Mouse (Mus musculus): ENCODE measurements around the gene Gprc5c.
A peak's percentile ranks its signal among the peaks of the same experiment; 100 is the strongest.
"Not testable (repeated sequence)": the region's sequence is repeated elsewhere in the genome, so short reads cannot be mapped to it uniquely, and the experiment has no call there.

Gprc5c gene

DNA sequence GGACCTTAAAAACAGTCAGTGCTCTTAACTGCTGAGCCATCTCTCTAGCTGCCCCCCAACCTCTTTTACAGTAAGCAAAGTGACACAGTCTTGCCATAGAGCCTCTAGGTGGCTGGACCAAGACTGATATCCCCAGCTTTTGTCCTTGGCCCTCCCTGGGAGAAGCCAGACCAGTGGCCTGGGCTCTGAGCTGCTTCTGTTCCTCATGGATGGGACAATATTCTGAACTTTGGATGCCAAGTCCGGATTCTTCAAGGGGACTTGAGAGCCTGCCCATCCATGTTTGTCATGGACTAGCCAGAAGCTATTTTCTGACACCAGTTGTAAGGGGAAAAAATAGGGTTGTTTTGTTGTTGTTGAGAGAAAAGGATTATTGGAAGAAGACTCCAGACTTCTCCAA, 18.8 kb downstream of the Gprc5c start:
- no peak for DNase-seq

DNA sequence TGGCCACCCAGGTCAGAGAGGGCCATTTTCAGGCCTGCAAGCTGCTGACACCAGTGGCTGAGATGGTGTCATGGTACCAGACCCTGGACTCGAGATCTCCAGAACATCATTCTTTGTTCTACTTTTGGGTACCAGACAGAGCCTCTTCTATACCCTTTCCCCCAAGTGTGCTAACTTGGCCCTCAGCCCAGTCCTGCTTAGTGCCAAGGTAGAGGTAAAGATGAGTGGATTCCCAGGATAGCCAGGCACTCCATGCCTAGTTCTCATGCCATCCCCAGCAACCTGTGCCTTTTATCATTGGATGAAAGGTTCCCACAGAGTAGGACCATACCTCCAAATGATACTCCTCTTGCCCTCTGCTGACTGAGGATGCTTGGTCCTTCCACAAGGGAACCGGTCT, 20.6 kb downstream of the Gprc5c start:
- DNase-seq, result no peak

DNA sequence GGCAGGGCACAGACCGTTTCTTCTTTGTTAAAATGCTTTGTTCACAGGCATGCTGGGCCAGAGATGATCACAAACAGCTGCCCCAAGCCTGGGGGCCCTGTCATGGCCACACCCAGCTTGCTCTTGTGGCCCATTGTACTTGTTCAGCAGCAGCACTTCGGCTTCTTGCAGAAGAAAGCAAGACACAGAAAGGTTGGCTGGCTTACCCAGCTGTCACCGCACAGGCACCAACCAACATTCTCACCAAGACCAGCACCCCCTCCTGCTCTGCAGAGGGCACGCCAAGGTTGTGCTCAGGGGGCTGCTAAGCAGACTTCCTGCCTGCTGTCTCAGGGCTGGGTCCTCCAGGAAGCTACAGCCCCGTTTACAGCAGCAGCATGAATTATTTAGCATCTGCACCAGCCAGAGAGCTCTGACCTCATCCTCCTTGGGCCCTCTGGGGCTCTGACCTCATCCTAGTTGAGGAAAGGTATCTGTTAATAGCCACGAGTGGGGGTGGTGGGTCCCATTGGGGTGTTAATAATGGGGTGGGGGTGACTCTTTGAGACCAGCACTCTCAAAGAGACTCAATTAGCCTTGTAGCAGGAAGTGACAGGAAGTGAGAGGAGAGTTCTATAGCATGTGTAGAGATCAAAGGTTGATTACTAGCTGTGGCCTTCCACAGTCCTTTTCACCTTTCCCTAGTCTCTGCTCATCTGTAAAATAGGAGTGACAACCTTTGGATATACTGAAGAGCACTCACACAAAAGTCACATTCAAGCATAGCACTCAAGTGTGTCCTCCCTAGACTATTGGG, 22.3 kb downstream of the Gprc5c start:
- DNase-seq, result no peak

DNA sequence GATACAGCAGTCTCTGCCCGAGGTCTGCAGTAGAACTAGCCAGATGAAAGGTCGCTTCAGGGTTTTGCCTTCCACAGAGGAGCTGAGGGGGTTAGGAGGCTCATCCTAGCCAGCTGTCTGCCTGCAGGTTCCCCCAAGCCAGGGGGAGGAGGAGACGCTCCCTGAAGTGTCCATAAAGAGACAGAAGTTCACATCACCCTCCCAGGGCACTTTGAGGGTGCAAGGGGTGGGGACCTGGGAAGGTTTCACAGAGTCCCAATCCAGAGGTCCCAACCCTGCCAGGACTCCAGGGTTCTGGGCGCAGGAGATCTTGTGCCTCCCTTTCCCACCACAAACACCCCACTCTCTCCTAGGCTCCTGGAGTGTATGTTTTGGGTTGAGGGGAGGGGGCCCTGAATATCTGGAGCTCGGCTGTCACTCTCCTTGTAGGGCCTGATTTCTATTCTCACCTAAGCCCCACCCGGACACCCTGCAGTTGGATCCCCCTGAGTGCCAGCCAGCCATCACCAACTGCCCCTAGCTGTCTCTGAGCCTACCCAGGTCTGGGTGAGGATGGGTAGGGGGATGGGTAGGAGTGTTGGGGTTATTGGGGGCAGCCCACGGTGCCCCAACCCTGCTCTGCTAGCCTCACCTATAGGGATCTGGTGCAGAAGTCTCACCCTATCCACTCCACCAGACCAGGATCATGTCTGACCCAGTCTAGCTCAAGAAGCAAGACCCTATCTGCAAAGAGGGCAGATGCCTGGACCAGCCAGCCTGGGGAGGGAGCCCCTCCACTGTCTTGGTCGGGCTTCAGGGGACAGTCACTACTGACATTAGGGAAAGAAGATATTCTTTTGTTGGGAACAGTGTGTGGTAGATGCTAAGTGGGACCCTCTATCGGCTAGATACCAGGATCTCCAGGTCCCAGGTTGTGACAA, 23.5 kb downstream of the Gprc5c start:
- DNase-seq, result no peak

DNA sequence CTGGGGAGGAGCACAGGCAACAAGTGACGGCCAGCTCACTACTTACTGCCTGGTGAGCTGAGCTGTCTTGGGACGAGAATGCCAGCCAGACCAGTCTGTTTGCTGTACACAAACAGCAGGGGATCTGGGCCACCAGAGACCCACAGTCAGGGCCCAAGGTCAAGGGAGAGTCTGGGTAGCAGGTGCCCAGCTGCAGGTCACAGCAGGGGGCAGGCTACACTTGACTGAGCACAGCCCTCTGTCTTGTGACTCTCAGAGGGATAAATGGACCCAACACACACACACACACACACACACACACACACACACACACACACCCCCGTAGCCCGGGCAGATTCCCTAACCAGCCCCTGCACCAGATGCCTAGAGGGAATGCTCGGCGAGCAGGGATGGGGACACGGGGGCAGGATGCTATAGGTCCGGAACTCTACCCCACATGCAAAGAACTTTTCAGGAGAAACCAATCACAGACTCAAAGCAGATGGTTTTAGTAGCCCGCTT, 24.4 kb downstream of the Gprc5c start:
- no peak for DNase-seq

DNA sequence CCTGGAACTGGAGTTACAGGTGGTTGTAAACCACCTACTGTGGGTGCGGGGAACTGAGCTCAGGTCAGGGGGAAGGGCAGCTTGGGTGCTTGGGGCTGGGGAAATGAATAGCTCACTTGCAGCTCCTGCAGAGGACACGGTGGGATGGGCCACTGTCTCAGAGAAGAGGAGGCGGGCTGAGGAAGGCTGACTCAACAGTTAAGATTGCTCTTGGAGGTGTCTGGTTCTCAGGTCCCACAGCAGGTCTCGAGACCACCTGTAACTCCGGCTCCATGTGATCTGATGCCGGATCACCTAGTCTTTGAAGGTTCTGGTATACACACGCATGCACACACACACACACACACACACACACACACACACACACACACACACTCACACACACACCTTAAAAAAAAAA, 25.2 kb downstream of the Gprc5c start:
- no peak for DNase-seq

DNA sequence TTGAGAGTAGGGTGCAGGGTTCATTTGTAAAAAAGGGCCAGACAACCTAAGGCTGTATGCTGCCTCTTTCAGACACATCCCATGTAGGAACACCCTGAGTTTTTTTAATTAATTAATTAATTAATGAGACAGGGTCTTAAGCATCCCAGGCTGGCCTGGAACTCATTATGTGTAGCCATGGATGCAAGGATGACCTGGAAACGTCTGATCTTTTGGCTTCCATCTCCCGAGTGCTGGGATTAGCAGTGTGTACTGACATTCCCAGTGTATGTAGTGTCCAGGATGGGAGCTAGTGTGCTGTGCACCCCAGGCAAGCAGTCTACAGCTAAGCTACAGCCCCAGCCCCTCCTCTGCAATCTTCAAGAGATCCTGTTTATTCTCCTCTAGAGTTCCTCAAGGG, 25.7 kb downstream of the Gprc5c start:
- no peak for DNase-seq

DNA sequence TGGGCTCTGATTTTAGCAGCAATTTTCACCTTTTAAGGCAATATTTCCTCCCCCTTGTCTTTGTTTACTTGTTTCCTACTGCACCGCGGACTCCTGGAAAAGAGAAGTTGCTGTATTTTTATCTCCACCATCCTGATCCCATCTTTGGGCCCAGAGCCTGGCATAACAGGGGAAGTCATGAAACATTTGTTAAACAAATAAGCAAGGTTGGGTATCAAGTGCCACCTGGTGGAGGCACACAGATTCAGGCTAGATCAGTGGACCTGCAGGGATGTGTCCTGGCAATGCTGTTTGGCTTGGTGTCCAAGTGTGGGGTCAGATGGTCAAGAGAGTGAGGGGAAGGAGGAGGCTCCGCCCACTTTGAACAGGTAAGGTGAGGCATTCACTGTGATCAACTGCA, 26.2 kb downstream of the Gprc5c start:
- peak; percentile 74 for DNase-seq

DNA sequence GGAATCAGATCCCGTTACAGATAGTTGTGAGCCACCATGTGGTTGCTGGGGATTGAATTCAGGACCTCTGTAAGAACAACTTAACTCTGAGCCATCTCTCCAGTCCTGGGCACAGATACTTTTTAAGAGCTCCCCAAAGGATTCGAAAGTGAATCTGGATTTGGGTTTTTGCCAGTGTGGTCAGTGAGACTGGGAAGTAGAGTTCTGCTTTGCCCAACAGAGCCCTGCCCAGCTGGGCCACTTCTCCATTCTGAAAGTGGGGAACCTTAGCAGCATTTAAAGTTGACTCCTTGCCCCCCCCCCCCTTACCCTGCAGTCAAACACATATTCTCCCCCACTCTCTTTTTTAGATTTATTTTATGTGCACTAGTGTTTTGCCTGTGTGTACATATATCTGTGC, 28.7 kb downstream of the Gprc5c start:
- peak; percentile 38 for DNase-seq

DNA sequence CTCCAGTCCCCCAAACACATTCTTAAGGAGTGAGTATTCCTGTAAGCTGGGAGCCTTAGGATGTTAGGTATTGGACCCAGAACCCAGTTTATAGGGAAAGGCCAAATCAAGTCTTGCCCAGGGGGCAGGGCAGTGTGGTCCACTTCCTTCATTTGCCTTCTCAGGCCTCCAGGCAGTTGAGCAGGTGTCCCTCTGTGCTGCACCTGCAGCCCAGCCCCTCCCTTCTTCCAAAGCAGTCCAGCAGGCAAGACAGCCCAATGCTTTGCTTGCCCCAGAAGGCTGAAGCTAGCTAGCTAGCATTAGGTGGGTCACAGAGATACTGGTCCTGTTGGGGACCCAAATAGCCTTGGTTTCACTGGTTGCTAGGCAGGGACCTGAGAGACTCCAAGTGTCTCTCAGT, 29.2 kb downstream of the Gprc5c start:
- no peak for DNase-seq

DNA sequence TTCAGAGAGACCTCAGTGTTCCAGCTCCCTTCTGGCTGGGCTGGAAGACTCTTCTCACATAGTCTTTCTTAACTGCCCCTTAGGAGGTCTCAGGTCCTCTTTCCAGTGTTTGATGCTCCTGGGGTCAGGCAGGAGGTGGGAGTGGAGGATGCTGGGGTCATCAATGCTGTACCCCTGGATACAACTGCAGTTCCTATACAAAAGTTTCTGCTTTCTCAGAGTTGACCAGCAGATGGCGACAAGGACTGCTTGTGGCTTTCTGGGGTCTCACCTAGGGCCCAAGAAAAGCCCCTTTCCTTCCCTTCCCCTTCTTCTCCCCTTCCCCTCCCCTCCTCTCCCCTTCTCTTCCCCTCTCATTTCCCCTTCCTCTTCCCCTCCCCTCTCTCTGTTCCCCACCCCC, 29.6 kb downstream of the Gprc5c start:
- DNase-seq, result peak; percentile 61

DNA sequence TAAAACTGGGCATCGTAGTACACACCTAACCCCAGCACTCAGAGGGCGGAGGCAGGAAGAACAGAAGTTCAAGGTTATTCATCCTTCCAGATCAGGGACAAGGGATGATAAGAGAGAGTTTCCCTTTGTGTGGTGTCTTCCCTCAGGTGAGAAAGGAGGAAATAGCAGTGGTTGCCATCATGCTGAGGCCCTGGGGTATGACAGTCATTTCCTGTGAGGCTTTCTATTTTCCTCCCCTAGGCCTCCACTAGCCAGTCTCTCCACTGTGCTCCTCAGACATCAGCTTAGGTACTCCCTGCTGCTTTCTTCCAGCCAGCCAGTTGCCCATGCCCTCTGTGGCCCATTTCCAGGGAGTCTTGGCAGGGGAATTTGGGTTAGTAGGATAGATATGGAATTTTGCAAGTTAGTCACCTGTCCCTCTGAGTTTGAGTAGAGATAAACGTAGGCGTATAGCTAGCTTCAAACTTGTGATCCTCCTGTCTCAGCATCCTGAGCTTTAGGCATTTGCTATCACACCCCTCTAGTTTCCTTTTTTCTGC, 32.4 kb downstream of the Gprc5c start:
- no peak for DNase-seq

DNA sequence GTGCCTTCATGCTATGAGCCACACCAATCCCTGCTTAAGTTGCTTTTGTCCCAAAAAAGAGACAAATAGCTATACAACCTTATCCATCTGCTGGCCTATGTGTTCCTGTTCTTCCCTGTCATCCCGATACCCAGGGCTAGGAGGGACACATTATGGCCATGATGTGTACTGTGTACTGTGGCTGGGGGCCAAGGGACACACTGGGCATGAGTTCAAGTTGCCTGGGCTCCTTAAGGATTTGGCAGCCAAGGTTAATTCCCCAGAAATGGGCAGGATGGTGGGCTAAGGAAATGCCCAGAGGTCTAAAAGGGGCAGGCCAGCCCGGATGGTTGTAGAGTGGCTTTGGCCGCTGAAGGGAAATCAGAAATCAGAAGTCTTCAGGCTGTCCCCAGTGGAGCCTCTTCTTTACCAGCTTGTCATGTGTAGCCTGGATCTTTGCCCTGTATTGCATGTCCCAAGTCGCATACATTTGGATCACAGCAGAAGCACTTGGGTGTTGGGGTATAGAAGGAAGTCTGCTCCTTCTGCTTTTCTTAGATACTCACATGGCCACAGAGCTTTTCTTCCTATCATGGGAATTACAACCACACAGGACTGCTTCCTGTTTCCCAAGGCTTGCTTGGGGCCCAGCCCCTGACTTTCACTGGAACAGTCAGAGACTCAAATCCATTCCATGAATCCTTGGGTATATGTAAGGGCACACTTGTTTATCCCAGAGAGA, 33.6 kb downstream of the Gprc5c start:
- no peak for DNase-seq

DNA sequence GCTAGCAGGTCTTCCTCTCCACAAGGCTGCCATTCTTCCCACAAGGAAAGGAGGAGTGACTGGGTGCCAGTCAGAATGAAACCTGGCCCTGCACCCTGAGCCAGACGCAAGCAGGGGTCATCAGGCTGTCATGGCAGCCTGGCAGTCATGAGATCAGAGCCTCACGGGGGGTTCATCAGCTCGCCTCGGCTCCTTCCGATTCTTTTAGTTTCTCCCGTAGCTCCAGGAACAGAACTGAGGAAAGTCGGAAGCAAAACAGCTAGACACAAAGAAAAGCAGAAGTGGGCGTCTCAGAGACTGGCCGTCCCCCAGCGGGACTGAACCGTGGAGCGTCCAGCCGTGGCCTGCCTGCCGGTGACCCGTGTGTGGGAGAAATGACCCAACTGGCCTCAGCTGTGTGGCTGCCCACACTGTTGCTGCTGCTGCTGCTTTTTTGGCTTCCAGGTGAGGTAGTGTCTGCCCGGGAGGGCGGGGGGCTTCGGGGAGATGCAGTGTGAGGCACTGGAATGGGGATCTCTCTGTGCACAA, 39.1 kb downstream of the Gprc5c start, which contains the start of gene Cd300a:
Gene Cd300a, plus strand, starts transcription at position 51 of the 528 bp plus-strand sequence.
- no peak for DNase-seq

DNA sequence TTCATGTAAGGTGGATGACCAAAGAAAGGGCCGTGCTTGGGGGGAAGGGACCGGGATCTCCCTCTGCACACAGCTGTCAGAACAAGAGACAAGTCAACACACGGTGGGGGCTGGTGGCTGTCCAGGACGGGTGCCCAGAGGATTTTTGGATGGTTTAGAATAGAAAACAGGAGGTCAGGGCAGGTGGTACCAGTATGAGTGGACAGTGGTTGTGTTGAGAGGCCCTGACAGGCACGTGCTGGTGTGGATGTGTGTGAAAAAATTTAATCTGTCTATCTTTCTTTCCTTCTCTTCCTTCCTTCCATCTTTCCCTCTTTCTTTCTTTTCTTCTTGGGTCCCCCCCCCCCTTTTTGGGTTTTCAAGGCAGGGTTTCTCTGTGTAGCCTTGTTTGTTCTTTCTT, 39.6 kb downstream of the Gprc5c start:
- DNase-seq, result no peak

DNA sequence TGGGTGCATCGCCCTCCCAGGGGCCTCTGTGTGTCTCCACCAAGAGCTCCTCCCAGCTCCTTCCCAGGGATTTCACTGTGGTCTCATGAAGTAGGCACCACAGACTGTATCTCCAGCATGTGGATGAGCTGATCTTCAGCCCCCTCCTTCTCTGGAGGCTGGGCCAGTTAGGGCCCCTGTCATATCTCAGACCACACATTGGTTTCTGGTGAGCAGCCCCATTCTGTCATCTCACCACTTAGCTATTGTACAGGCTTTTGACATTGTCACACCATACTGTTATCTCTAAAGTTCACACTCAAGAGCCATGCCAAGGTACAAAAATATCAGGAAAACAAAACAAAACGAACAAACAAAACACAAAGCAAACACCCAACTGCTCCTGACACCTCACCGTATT, 45.1 kb downstream of the Gprc5c start:
- DNase-seq, result no peak

DNA sequence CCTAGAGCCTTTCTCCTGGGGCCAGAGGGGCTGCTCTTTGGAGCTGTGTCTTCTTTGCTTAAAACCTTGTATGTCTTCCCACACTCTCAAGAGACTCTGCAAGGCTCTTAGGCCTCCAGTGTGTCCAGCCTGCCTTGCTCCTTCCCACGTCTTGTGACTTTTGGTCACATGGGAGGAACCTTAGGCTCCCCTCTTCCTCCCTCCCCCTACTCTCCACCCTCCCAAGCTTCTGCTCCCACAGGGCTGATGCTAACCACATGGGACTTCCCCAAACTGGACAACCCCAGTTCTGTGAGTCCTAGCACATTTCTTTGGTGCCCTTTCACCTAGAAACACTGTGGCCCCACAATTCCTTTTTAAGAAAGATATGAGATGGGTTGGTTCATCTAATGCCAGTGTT, 47.1 kb downstream of the Gprc5c start:
- DNase-seq, result peak; percentile 34

DNA sequence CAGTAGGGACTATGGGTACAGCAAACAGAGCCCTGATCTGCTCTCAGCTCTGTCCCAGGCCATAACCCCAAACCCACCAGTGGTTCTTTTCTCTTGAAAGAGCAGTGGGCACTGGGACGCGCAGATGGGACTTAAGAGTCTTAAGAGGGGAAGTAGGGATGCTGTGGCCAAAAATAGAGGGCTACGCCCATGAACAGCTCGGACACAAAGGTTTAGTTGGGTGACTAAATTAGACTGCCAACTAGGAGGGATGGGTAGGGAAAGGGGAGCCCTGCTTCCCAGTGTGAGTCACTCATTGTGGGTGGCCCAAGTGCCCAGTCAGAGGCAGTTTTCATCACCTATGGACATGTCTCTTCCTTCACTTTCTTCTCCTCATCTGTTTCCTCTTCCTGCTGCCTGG, 52.3 kb downstream of the Gprc5c start:
- no peak for DNase-seq

DNA sequence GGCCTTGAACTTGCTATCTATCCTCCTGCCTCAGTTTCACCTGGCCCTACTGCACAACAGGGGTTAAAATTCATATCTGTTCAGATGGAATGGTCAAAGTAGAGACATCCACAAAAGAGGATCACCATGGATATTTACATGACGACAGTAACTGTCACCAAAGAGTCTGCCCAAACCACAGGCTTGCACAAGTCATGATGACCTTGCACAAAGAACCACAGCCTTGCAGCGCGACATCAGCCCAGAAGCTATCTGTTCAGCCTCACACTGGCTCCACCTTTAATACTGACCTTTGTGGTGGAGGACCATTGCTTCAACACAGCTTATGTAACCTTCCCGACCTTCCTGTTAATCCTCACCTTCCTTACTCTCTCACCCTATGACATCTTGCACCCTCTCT, 56.6 kb downstream of the Gprc5c start:
- DNase-seq, result peak; percentile 31

DNA sequence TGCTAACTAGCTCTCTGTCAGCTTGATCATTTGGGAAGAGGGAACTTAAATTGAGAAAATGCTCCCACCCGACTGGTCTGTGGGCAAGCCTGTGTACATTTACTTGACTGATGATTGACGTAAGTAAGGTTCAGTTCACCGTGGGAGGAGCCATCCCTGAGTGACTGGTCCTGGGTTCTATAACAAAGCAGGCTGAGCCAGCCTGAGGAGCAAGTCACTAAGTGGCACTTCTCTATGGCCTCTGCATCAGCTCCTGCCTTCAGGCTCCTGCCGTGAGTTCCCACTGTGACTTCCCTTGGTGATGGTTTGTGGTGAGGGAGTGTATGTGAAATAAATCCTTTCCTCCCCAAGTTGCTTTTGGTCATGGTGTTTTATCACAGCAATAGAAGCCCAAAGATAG, 57.1 kb downstream of the Gprc5c start:
- DNase-seq, result no peak

DNA sequence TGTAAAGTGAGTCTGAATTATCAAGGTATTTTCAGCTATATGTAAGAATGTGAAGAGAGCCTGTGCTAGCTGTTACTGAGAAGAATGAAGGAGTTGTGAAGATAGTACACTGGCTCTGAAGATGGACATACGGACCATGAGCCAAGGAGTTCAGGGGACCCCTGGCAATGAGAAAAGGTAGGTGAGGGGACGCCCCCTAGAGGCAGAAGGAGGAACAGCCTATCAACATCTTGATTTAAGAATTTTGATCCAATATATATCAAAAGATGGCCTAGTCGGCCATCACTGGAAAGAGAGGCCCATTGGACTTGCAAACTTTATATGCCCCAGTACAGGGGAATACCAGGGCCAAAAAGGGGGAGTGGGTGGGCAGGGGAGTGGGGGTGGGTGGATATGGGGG, 58.6 kb downstream of the Gprc5c start:
- DNase-seq, result not testable (repeated sequence)

DNA sequence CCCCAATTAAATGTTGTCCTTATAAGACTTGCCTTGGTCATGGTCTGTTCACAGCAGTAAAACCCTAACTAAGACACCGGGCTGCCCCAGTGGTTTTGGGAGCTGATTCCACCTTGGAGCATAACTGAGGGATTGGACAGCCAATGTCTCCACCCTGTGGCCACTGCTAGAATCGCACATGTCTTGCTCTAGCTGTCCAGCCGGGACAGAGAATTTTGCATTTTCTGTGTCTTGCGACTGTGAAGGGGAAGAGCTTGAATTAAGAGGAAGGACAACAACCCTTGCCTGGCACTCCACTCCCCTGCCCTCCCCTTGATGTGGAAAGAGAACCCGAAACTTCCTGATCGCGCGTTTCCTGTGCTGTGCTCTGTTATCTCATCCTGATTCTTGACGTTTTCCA, 61.9 kb downstream of the Gprc5c start:
- peak; percentile 84 for DNase-seq

DNA sequence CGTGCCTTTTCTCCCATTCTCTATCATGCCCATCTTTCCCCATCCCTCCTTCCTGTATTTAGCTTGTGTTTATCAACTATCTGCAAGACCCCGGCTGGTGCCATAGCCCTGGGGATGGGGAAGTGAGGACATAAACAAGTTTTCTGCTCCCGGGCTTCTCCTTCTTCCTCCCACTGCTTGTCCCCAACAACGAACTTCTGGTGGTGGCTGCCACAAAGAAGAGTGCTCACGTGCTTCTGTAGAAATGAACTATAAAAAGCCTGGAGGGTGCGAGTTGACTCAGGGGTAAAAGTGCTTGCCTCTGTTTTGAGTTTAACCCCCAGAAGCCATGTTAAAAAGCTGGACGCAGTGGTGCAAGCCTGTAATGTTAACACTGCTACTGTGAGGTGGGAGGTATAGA, 64.0 kb downstream of the Gprc5c start:
- peak; percentile 20 for DNase-seq

Measured in lung, postnatal 10 days (tissue).